Mouse (Mus musculus) macrophage (primary cell): Measurements from ENCODE around the gene Usp46. TPM values are rescaled to one million over a fixed set of nuclear protein-coding genes. Genes with fewer than 3 reads are reported as not detected.
"Not testable (repeated sequence)": the region's sequence is repeated elsewhere in the genome, so short reads cannot be mapped to it uniquely, and the experiment has no call there.

Experiments
- H3K27ac ChIP-seq: fragments of 350-480 bp; formaldehyde crosslinking; 2 replicates; pipeline ENCODE4 v1.9.0; 2021
- H3K36me3 ChIP-seq: fragments of 350-480 bp; formaldehyde crosslinking; 2 replicates; pipeline ENCODE4 v1.9.0; 2021; ENCODE audit errors: inconsistent target
- H3K4me3 ChIP-seq: fragments of 350-480 bp; formaldehyde crosslinking; 2 replicates; pipeline ENCODE4 v1.9.0; 2021; ENCODE audit errors: inconsistent target
- H3K79me2 ChIP-seq: fragments of 350-480 bp; formaldehyde crosslinking; 2 replicates; pipeline ENCODE4 v1.9.0; 2021; ENCODE audit errors: inconsistent target
- WGBS: methylation state at CpG from one replicate; pipeline ENCODE4 v1.1.7; 2026; ENCODE audit warnings: inconsistent platforms; ENCODE audit not compliant: missing documents; 5-methylcytosine and 5-hydroxymethylcytosine counted together
- polyA plus RNA-seq: library from polyadenylated mRNA; stranded (reverse); fragments of 250-400 nt; gene quantifications from 3 replicates; pipeline ENCODE4 v1.2.4, GENCODE M21; 2018; ENCODE audit warnings: inconsistent platforms

The Usp46 gene
- polyA plus RNA-seq, 1 experiment from 2014 or later = 6.1 TPM

DNA sequence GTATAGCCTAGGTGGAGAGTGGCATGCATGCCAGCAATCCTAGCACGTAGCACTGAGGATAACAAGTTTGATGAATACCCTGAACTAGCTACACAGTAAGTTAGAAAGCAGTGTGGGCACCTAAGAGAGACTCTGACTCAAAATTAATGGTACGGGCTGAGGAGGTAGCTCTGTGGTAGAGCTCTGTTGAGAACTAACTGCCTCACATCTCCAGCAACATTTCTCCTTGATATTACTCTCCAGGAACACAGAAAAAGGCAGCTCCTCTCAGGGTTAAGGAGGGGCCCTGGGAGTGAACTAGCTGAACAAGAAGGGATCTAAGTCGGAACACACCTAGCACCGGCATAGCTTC lies 24.2 kb upstream of the Usp46 start:
- Histone ChIP-seq H3K4me3 (peak overlapping the region; percentile 53), H3K79me2 (peaks cover 7% of the 10 kb centered on the region; the same call in 1 of the 2 replicates), H3K36me3 (no peaks in the 10 kb centered on the region), H3K27ac (no peak overlapping the region)
- 40% methylated on average over 4 of the region's 4 CpGs for WGBS

DNA sequence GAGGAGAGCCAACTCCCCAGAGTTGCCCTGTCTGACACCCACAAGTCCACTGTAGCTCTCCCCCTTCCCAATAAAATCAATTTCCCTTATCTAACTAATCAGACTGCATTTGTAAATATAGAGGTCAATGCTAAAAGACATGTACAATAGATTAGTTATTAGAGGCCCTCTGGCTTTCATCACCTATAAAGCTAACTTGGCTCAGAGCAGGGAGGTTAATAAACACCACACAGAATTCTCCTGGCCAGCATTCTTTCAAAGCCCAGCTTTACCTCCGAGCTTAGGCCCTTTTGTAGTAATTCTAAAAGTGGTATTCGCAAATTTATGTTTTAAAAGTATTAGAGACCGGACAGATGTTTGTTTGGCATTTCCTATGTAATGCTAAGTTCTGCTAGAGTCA lies 21.4 kb upstream of the Usp46 start:
- H3K79me2 ChIP-seq = peaks cover 7% of the 10 kb centered on the region; the same call in 1 of the 2 replicates
- no peak overlapping the region for H3K4me3 ChIP-seq
- WGBS = 95% methylated on average over 3 of the region's 3 CpGs
- H3K36me3 ChIP-seq = no peaks in the 10 kb centered on the region
- H3K27ac ChIP-seq = no peak overlapping the region

DNA sequence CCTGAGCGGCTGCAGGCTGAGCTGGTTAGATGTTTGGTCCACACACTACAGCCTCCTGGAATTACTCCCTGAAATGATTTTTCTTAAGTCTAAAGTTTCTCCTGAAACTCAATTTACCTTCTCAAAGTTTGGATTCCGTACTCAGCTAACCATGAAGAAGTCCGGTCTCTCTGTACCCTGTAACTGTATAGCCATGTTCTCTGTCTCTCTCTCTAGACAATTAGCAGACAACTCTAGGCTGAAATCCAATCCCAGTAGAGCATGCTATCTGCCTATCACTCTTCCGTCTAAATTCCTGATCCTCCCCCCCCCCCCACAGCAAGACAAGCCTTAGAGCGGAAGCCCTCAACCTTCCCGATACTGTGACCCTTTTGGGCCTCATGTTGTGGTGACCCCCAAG lies 13.5 kb upstream of the Usp46 start:
- Histone ChIP-seq H3K27ac (no peak overlapping the region), H3K36me3 (no peaks in the 10 kb centered on the region), H3K4me3 (no peak overlapping the region), H3K79me2 (no peaks in the 10 kb centered on the region)
- WGBS = 95% methylated on average over 6 of the region's 6 CpGs

DNA sequence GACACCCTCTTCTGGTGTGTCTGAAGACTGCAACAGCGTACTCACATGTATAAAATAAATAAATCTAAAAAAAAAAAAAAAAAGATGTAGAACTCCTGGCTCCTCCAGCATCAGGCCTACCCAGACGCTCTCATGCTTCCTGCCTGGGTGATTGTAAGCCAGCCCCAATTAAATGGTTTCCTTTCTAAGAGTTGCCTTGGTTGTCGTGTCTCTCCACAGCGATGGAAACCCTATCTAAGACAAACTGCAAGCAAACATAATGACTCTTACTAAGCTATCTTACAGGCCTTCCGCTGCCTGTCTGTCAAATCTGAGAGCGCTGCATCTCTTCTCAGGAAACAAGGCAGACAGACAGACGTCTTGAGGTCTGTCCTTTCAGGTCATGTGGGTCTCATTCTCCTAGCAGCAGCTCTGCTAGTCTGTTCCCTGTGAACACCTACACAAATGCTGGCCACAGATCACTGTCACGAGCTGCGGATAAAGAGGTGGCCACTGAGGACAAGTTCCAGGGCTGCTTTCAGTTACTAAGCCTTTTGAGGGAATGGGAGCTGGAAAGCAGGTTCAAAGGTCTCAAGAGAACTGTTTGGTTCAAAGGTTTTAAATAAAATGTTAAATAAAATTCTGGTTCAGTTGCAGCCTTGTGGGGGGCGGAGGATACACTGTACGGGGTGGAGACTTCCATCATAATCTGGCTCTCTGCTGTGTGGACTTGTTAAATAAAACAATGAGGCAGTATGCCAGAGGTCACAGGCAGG lies 10.8 kb upstream of the Usp46 start:
- WGBS = 72% methylated on average over 11 of the region's 11 CpGs
- Histone ChIP-seq H3K4me3 (no peak overlapping the region), H3K27ac (no peak overlapping the region)

GRCm38 (mm10) chr5:74078400-74078799 lies 10.2 kb upstream of the Usp46 start:
- no peaks in the 10 kb centered on the region for H3K79me2 ChIP-seq
- no CpG with 5 or more reads among the region's 1 CpGs for WGBS
- no peaks in the 10 kb centered on the region for H3K36me3 ChIP-seq
- H3K27ac ChIP-seq = no peak overlapping the region
- no peak overlapping the region for H3K4me3 ChIP-seq

More for the DNA sequence above, 10.8 kb upstream of the Usp46 start:
- H3K79me2 ChIP-seq = no peaks in the 10 kb centered on the region
- H3K36me3 ChIP-seq = no peaks in the 10 kb centered on the region

- H3K4me3 ChIP-seq = no peak overlapping the region
- H3K27ac ChIP-seq = no peak overlapping the region
- WGBS = 74% methylated on average over 8 of the region's 8 CpGs
- no peaks in the 10 kb centered on the region for H3K36me3 ChIP-seq
- H3K79me2 ChIP-seq = no peaks in the 10 kb centered on the region
These were observed 9.7 kb upstream of the Usp46 start for GRCm38 (mm10) chr5:74077959-74078358.

GRCm38 (mm10) chr5:74076759-74077158 lies 8.5 kb upstream of the Usp46 start:
- 50% methylated on average over 9 of the region's 9 CpGs for WGBS
- Histone ChIP-seq H3K27ac (no peak overlapping the region), H3K79me2 (no peaks in the 10 kb centered on the region), H3K36me3 (no peaks in the 10 kb centered on the region), H3K4me3 (no peak overlapping the region)

DNA sequence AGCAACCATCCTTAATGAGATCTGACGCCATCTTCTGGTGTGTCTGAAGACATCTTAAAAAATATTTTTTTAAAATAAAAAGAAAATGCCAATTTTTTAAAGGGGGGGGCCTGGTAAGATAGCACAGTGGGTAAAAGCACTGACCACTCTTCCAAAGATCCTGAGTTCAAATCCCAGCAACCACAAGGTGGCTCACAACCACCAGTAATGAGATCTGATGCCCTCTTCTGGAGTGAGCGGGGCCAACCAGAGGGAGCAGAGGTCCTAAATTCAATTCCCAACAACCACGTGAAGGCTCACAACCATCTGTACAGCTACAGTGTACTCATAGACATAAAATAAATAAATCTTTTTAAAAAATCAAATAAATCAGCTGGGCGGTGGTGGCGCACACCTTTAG lies 2.3 kb upstream of the Usp46 start:
- H3K4me3 ChIP-seq, H3K36me3 ChIP-seq, H3K27ac ChIP-seq, H3K79me2 ChIP-seq: not testable (repeated sequence)
- 88% methylated on average over 5 of the region's 5 CpGs for WGBS

- H3K27ac ChIP-seq = peak overlapping the region; percentile 28; the same call in 1 of the 2 replicates
- peaks cover 21% of the 10 kb centered on the region; the same call in 1 of the 2 replicates for H3K79me2 ChIP-seq
- H3K36me3 ChIP-seq = no peaks in the 10 kb centered on the region
- under 1% methylated on average over 14 of the region's 18 CpGs for WGBS
- peak overlapping the region; percentile 65 for H3K4me3 ChIP-seq
These were observed 587 bp upstream of the Usp46 start for GRCm38 (mm10) chr5:74068714-74069321.

GRCm38 (mm10) chr5:74067346-74067745 lies 885 bp downstream of the Usp46 start:
- Histone ChIP-seq H3K79me2 (peaks cover 35% of the 10 kb centered on the region; the same call in 1 of the 2 replicates), H3K36me3 (no peaks in the 10 kb centered on the region), H3K27ac (no peak overlapping the region), H3K4me3 (peak overlapping the region; percentile 31)
- WGBS = 26% methylated on average over 4 of the region's 4 CpGs

DNA sequence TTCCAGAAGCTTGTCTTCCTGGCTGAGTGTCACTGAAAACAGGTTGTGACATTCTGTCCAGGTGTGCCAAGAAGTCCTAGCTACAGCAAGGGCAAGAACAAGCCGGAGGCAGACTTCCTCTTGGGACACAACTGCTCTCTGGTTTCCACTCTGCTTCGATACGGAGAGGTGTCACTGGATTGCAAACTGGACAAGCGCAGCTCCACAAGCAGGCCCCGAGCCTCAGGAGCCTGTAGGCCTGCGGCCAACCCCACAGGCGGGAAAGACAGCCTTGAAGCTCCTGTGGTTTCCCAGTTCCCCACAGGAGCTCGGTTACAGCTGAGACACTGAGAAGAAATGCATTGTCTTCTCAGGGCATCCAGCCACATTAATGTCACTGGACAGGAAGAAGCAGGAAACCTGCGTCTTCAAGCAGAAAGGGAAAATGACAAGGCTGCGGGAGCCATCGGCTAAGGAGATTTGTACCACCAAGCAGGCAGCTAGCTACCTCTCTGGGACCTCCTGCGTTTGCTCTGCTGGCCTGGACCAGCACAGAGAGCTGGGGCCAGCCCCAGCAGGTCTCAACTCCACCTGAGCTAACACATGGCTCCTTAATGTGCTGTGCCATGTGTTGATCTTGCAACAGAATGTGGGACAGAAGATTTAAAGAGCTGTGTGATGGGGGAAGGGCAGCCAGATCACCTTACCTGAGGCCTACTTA lies 1.7 kb downstream of the Usp46 start:
- no peak overlapping the region for H3K27ac ChIP-seq
- no peaks in the 10 kb centered on the region for H3K36me3 ChIP-seq
- 59% methylated on average over 12 of the region's 12 CpGs for WGBS

DNA sequence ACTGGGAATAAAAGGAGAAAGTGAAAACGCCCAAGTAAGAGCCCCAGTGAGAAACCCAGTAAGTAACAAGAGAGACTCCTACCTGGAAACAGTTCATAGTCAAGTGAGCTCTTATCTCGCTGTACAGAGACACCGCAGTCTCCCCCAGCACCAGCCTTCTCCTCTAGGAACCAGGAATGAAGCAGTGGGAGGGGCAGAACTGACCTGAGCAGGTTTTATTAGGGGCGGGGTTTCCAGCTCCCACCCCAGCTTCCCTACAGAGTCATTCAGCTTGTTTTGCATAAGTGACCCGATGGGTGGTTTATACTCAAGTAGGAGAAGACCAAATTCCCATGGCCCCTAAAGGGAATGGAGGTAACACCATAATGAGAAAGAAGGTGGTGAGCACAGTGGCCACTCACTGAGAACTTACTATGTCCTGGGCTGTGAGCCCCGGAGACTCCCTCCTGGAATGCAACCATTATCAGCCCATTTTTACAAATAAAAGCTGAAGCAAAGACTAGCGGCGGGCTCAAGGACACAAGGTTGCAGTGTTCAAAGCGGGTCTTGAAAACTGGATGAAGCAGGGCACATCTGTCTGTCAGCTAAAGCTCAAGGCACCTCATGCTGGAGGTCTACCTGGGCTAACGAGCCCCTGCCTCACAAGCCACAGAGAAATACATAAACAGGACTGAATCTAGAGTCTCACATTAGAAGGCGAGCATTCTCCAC lies 2.5 kb downstream of the Usp46 start:
- Histone ChIP-seq H3K27ac (no peak overlapping the region), H3K4me3 (no peak overlapping the region), H3K79me2 (peaks cover 48% of the 10 kb centered on the region; the same call in 1 of the 2 replicates), H3K36me3 (no peaks in the 10 kb centered on the region)
- 91% methylated on average over 11 of the region's 11 CpGs for WGBS

More for the DNA sequence above, 1.7 kb downstream of the Usp46 start:
- no peak overlapping the region for H3K4me3 ChIP-seq
- peaks cover 39% of the 10 kb centered on the region; the same call in 1 of the 2 replicates for H3K79me2 ChIP-seq

DNA sequence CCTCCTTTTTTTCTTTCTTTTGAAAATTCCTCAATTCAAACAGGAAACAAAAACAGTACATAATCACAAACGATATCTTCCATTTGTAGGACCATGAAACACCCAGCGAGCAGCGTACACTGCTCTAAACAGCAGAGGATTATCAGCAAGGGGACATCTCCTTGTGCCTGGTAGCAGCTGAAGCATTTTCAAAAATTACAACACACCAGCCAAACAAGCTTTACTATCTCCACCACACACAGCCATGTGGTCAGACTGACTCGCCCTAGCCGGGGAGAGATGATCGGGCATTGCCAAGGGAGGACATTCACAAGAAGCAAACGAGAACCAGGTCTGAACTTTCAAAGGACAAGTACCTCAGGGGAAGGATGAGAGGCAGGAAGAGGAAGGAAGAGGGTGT lies 3.4 kb downstream of the Usp46 start:
- 62% methylated on average over 7 of the region's 7 CpGs for WGBS
- no peaks in the 10 kb centered on the region for H3K36me3 ChIP-seq
- no peak overlapping the region for H3K4me3 ChIP-seq
- H3K79me2 ChIP-seq = peaks cover 54% of the 10 kb centered on the region; the same call in 1 of the 2 replicates
- H3K27ac ChIP-seq = no peak overlapping the region

GRCm38 (mm10) chr5:74063226-74063747 lies 4.9 kb downstream of the Usp46 start:
- WGBS = 98% methylated on average over 5 of the region's 5 CpGs
- Histone ChIP-seq H3K27ac (no peak overlapping the region), H3K4me3 (no peak overlapping the region), H3K36me3 (no peaks in the 10 kb centered on the region), H3K79me2 (peaks cover 58% of the 10 kb centered on the region; the same call in 1 of the 2 replicates)
